Mouse (Mus musculus): ENCODE results near the gene Lrrk2. TPM values are rescaled to one million over a fixed set of nuclear protein-coding genes. Genes with fewer than 3 reads are reported as not detected.
A peak's percentile ranks its signal among the peaks of the same experiment; 100 is the strongest.

Gene Lrrk2
- 3.4 and 4.7 TPM in 2 replicates for polyA plus RNA-seq (2014; fragmentation: Nextera tagmentation; extraction: Ambion mirVana)

GRCm38 (mm10) chr15:91672645-91673568 is at the start of gene Lrrk2:
Lrrk2 (plus strand) TSS chr15:91673175.
- no peaks in the 10 kb centered on the region for H3K36me3 ChIP-seq (ENCODE audit: control insufficient read depth, insufficient read depth, low read length)
- peak; percentile 77 for DNase-seq (ENCODE audit: low spot score)
- H3K9ac ChIP-seq (ENCODE audit: low read depth, low read length): peak within 1 kb of the TSS; percentile 57
- H3K9me3 ChIP-seq (ENCODE audit: control insufficient read depth, low read length): no peaks in the 10 kb centered on the region
- H3K4me3 ChIP-seq (ENCODE audit: low read depth, low read length): peak within 1 kb of the TSS; percentile 42
- H3K4me2 ChIP-seq (replicated peaks; ENCODE audit: low read depth, low read length): peak within 1 kb of the TSS; percentile 61
- H3K27me3 ChIP-seq (ENCODE audit: control insufficient read depth, insufficient read depth, low read length): no peaks in the 10 kb centered on the region
- 0 out of 2 replicates have a peak, but pooled peaks cover 2% of the 10 kb centered on the region for H3K4me1 ChIP-seq (replicated peaks; ENCODE audit: control insufficient read depth, insufficient read depth, low read length)
- 3% methylated on average over 38 of the region's 40 CpGs for WGBS
- no peak within 1 kb of the TSS for H3K27ac ChIP-seq (ENCODE audit: low read depth, low read length)
- ATAC-seq (ENCODE audit: low FRiP score): peak; percentile 99

- Histone ChIP-seq H3K9ac (ENCODE audit: low read depth, low read length) (no peak overlapping the region), H3K9me3 (ENCODE audit: control insufficient read depth, low read length) (no peaks in the 10 kb centered on the region), H3K27ac (ENCODE audit: low read depth, low read length) (no peak overlapping the region), H3K36me3 (ENCODE audit: control insufficient read depth, insufficient read depth, low read length) (no peaks in the 10 kb centered on the region), H3K4me1 (replicated peaks; ENCODE audit: control insufficient read depth, insufficient read depth, low read length) (no peaks in the 10 kb centered on the region), H3K4me2 (replicated peaks; ENCODE audit: low read depth, low read length) (no peak overlapping the region), H3K4me3 (ENCODE audit: low read depth, low read length) (no peak overlapping the region), H3K27me3 (ENCODE audit: control insufficient read depth, insufficient read depth, low read length) (no peaks in the 10 kb centered on the region)
- WGBS: 82% methylated on average over 2 of the region's 2 CpGs
- no peak for ATAC-seq (ENCODE audit: low FRiP score)
- no peak for DNase-seq (ENCODE audit: low spot score)
These were observed 48.5 kb upstream of the Lrrk2 start for GRCm38 (mm10) chr15:91624475-91624874.

GRCm38 (mm10) chr15:91629137-91629536 is 43.8 kb upstream of the Lrrk2 start:
- no peak overlapping the region for H3K4me3 ChIP-seq (ENCODE audit: low read depth, low read length)
- DNase-seq (ENCODE audit: low spot score): no peak

GRCm38 (mm10) chr15:91632473-91632872 is 40.5 kb upstream of the Lrrk2 start:
- no peaks in the 10 kb centered on the region for H3K27me3 ChIP-seq (ENCODE audit: control insufficient read depth, insufficient read depth, low read length)
- H3K4me2 ChIP-seq (replicated peaks; ENCODE audit: low read depth, low read length): no peak overlapping the region
- ATAC-seq (ENCODE audit: low FRiP score) (no peak), DNase-seq (ENCODE audit: low spot score) (no peak)
- H3K9me3 ChIP-seq (ENCODE audit: control insufficient read depth, low read length): no peaks in the 10 kb centered on the region
- no peaks in the 10 kb centered on the region for H3K4me1 ChIP-seq (replicated peaks; ENCODE audit: control insufficient read depth, insufficient read depth, low read length)
- no peaks in the 10 kb centered on the region for H3K36me3 ChIP-seq (ENCODE audit: control insufficient read depth, insufficient read depth, low read length)
- H3K4me3 ChIP-seq (ENCODE audit: low read depth, low read length): no peak overlapping the region
- no peak overlapping the region for H3K9ac ChIP-seq (ENCODE audit: low read depth, low read length)
- H3K27ac ChIP-seq (ENCODE audit: low read depth, low read length): no peak overlapping the region
- WGBS: 87% methylated on average over 4 of the region's 4 CpGs

More at GRCm38 (mm10) chr15:91629137-91629536, 43.8 kb upstream of the Lrrk2 start:
- Histone ChIP-seq H3K27ac (ENCODE audit: low read depth, low read length) (no peak overlapping the region), H3K9me3 (ENCODE audit: control insufficient read depth, low read length) (no peaks in the 10 kb centered on the region), H3K9ac (ENCODE audit: low read depth, low read length) (no peak overlapping the region), H3K36me3 (ENCODE audit: control insufficient read depth, insufficient read depth, low read length) (no peaks in the 10 kb centered on the region), H3K4me2 (replicated peaks; ENCODE audit: low read depth, low read length) (no peak overlapping the region), H3K27me3 (ENCODE audit: control insufficient read depth, insufficient read depth, low read length) (no peaks in the 10 kb centered on the region), H3K4me1 (replicated peaks; ENCODE audit: control insufficient read depth, insufficient read depth, low read length) (no peaks in the 10 kb centered on the region)
- 77% methylated on average over 3 of the region's 3 CpGs for WGBS
- no peak for ATAC-seq (ENCODE audit: low FRiP score)

GRCm38 (mm10) chr15:91633051-91633450 is 39.9 kb upstream of the Lrrk2 start:
- WGBS: 82% methylated on average over 9 of the region's 9 CpGs
- Histone ChIP-seq H3K9me3 (ENCODE audit: control insufficient read depth, low read length) (no peaks in the 10 kb centered on the region), H3K27ac (ENCODE audit: low read depth, low read length) (no peak overlapping the region), H3K9ac (ENCODE audit: low read depth, low read length) (no peak overlapping the region), H3K27me3 (ENCODE audit: control insufficient read depth, insufficient read depth, low read length) (no peaks in the 10 kb centered on the region), H3K4me3 (ENCODE audit: low read depth, low read length) (no peak overlapping the region), H3K4me1 (replicated peaks; ENCODE audit: control insufficient read depth, insufficient read depth, low read length) (no peaks in the 10 kb centered on the region), H3K36me3 (ENCODE audit: control insufficient read depth, insufficient read depth, low read length) (no peaks in the 10 kb centered on the region), H3K4me2 (replicated peaks; ENCODE audit: low read depth, low read length) (no peak overlapping the region)
- DNase-seq (ENCODE audit: low spot score) (no peak), ATAC-seq (ENCODE audit: low FRiP score) (no peak)

- Histone ChIP-seq H3K36me3 (ENCODE audit: control insufficient read depth, insufficient read depth, low read length) (no peaks in the 10 kb centered on the region), H3K27me3 (ENCODE audit: control insufficient read depth, insufficient read depth, low read length) (no peaks in the 10 kb centered on the region), H3K27ac (ENCODE audit: low read depth, low read length) (no peak overlapping the region), H3K9me3 (ENCODE audit: control insufficient read depth, low read length) (no peaks in the 10 kb centered on the region), H3K4me3 (ENCODE audit: low read depth, low read length) (no peak overlapping the region), H3K4me2 (replicated peaks; ENCODE audit: low read depth, low read length) (no peak overlapping the region), H3K4me1 (replicated peaks; ENCODE audit: control insufficient read depth, insufficient read depth, low read length) (no peaks in the 10 kb centered on the region), H3K9ac (ENCODE audit: low read depth, low read length) (no peak overlapping the region)
- DNase-seq (ENCODE audit: low spot score) (no peak), ATAC-seq (ENCODE audit: low FRiP score) (no peak)
- WGBS: 64% methylated on average over 6 of the region's 6 CpGs
These were observed 39.2 kb upstream of the Lrrk2 start for GRCm38 (mm10) chr15:91633806-91634205.

- no peaks in the 10 kb centered on the region for H3K36me3 ChIP-seq (ENCODE audit: control insufficient read depth, insufficient read depth, low read length)
- no peak overlapping the region for H3K27ac ChIP-seq (ENCODE audit: low read depth, low read length)
- H3K27me3 ChIP-seq (ENCODE audit: control insufficient read depth, insufficient read depth, low read length): no peaks in the 10 kb centered on the region
- H3K9ac ChIP-seq (ENCODE audit: low read depth, low read length): no peak overlapping the region
- no peak for DNase-seq (ENCODE audit: low spot score)
- no peak for ATAC-seq (ENCODE audit: low FRiP score)
- H3K9me3 ChIP-seq (ENCODE audit: control insufficient read depth, low read length): no peaks in the 10 kb centered on the region
- no peaks in the 10 kb centered on the region for H3K4me1 ChIP-seq (replicated peaks; ENCODE audit: control insufficient read depth, insufficient read depth, low read length)
- WGBS: 79% methylated on average over 8 of the region's 8 CpGs
- no peak overlapping the region for H3K4me3 ChIP-seq (ENCODE audit: low read depth, low read length)
- no peak overlapping the region for H3K4me2 ChIP-seq (replicated peaks; ENCODE audit: low read depth, low read length)
These were observed 38.7 kb upstream of the Lrrk2 start for GRCm38 (mm10) chr15:91634236-91634635.

- Histone ChIP-seq H3K4me1 (replicated peaks; ENCODE audit: control insufficient read depth, insufficient read depth, low read length) (no peaks in the 10 kb centered on the region), H3K9ac (ENCODE audit: low read depth, low read length) (no peak overlapping the region), H3K27me3 (ENCODE audit: control insufficient read depth, insufficient read depth, low read length) (no peaks in the 10 kb centered on the region), H3K4me2 (replicated peaks; ENCODE audit: low read depth, low read length) (no peak overlapping the region), H3K4me3 (ENCODE audit: low read depth, low read length) (no peak overlapping the region), H3K36me3 (ENCODE audit: control insufficient read depth, insufficient read depth, low read length) (no peaks in the 10 kb centered on the region), H3K9me3 (ENCODE audit: control insufficient read depth, low read length) (no peaks in the 10 kb centered on the region), H3K27ac (ENCODE audit: low read depth, low read length) (no peak overlapping the region)
- 88% methylated on average over 3 of the region's 3 CpGs for WGBS
- ATAC-seq (ENCODE audit: low FRiP score) (no peak), DNase-seq (ENCODE audit: low spot score) (no peak)
These were observed 31.3 kb upstream of the Lrrk2 start for GRCm38 (mm10) chr15:91641631-91642030.

All from hindbrain, embryonic 11.5 days (tissue).